Mouse (Mus musculus) erythroblast, embryonic 14.5 days (primary cell): ENCODE results near the gene Wfikkn1.

ENCODE experiments used
- GATA1 ChIP-seq: IDR thresholded peaks from 2 replicates; pipeline ENCODE4 v1.6.1; 2012; ENCODE audit warnings: low read length, inconsistent platforms, mixed read lengths
- TAL1 ChIP-seq: IDR thresholded peaks from 3 replicates; pipeline ENCODE4 v1.6.1; 2012; ENCODE audit warnings: low read length, inconsistent platforms, mixed read lengths

GRCm38 (mm10) chr17:25883268-25883667 is 2.6 kb upstream of the Wfikkn1 start:
- TF ChIP-seq GATA1 (no peak), TAL1 (no peak)
